Mouse (Mus musculus): Measurements from ENCODE around the gene Sult6b1. TPM values are rescaled to one million over a fixed set of nuclear protein-coding genes. Genes with fewer than 3 reads are reported as not detected.

Gene Sult6b1
- polyA plus RNA-seq, 1 experiment from 2014 or later, result 0.33 TPM

Other genes starting within 250 kb of the Sult6b1 start
- gene Strn, start 169.8 kb downstream of the Sult6b1 start, polyA plus RNA-seq (2015; fragmentation: Nextera tagmentation; extraction: Ambion mirVana), result 5.3 and 5.4 TPM in 2 replicates
- 12.2 and 13.7 TPM in 2 replicates for gene Heatr5b, start 71.6 kb downstream of the Sult6b1 start, polyA plus RNA-seq (2015; fragmentation: Nextera tagmentation; extraction: Ambion mirVana)
- 43.8 and 45.2 TPM in 2 replicates for gene Gpatch11, start 71.4 kb downstream of the Sult6b1 start, polyA plus RNA-seq (2015; fragmentation: Nextera tagmentation; extraction: Ambion mirVana)
- gene Eif2ak2, start 24.4 kb downstream of the Sult6b1 start, polyA plus RNA-seq (2015; fragmentation: Nextera tagmentation; extraction: Ambion mirVana), result 9.4 and 11.3 TPM in 2 replicates
- 93.6 and 107 TPM in 2 replicates for gene Cebpzos, start 9.5 kb upstream of the Sult6b1 start, polyA plus RNA-seq (2015; fragmentation: Nextera tagmentation; extraction: Ambion mirVana)
- 57.6 and 57.9 TPM in 2 replicates for gene Cebpz, start 30.1 kb upstream of the Sult6b1 start, polyA plus RNA-seq (2015; fragmentation: Nextera tagmentation; extraction: Ambion mirVana)
- 53.3 and 56.1 TPM in 2 replicates for gene Ndufaf7, start 30.1 kb upstream of the Sult6b1 start, polyA plus RNA-seq (2015; fragmentation: Nextera tagmentation; extraction: Ambion mirVana)
- 34.4 and 36.0 TPM in 2 replicates for gene Prkd3, start 113.8 kb upstream of the Sult6b1 start, polyA plus RNA-seq (2015; fragmentation: Nextera tagmentation; extraction: Ambion mirVana)
- 13.7 and 15.9 TPM in 2 replicates for gene Qpct, start 144.9 kb upstream of the Sult6b1 start, polyA plus RNA-seq (2015; fragmentation: Nextera tagmentation; extraction: Ambion mirVana)

All from embryonic facial prominence, embryonic 15.5 days (tissue).